Mouse (Mus musculus) cerebral cortex, adult 2 months (tissue): ENCODE data around the gene Ndufs2.

Experiments
- WGBS: fragments of 180-500 bp; shearing (Covaris S2); methylation state at CpG from one replicate; pipeline ENCODE4 v1.1.7; 2018; 5-methylcytosine and 5-hydroxymethylcytosine counted together

Gene Ndufs2

DNA sequence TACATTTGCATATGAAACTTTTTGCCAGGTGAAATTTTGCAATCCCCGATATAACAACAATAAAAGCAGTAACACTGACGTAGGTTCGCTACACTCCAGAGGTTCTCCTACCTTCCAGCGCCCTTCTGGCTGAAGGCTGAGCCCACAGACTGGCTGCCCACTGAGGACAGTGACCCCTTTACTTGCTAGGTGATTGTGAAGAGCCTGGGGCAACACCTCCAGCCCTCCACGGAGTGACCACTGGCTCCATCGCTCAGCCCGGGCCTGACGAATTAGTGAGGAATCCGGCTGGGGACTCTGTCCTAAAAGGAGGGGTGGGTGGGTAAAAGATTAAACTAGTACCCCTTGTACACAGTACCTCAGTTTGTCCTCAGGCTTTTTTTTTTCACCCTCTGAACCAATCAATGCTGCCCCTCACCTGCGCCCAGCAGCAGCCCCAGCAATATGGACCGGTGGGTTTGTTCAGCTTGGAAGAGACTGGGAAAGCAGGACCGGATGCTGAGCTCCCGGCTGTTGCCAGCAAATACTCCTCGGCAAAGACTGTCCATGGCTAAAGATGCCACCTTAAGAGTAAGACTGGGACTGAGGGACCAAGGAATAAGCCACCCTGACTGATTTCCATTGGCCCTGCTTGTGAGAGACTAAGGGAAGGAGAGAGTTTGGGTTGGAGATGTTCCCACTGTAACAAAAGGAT, 28.0 kb upstream of the Ndufs2 start:
- 88% methylated on average over 14 of the region's 14 CpGs for WGBS

DNA sequence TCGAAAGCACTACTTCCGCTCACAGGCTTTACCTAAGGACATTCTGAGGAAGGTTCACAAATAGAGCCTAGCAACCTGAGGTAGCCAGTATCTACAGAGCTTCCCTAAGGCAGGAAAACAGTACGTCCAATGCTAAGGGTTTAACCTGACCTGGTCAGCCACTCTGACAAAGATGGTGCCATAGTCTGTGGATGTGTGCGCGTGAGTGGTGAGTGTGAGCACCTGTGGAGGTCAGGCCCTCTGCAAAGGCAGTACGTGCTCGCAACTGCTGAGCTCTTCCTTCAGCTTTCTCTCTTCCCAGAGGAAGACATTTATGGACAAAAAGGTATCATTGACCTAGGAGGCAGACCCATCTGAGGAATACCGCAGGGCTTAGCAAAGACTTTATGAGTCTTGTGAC, 27.2 kb upstream of the Ndufs2 start:
- 93% methylated on average over 8 of the region's 8 CpGs for WGBS

DNA sequence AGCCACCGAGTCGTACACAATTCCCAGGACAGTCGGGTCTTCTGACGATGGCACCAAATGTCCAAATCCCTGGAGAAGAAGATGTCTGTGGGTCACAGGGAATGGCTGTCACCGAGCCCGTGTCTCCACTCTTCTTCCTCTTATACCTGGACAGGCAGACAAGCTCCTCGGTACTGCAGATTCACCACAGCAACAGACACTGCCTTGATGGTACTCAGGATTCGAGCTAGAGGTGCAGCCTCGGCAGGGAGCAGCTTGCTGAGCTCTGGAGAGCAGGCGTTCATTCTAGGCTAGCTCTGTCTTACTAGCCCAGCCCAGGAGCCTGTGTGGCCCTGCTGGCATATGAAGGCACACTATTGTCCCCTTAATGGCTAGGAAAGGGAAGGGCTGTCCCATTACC, 26.5 kb upstream of the Ndufs2 start:
- 82% methylated on average over 10 of the region's 10 CpGs for WGBS

DNA sequence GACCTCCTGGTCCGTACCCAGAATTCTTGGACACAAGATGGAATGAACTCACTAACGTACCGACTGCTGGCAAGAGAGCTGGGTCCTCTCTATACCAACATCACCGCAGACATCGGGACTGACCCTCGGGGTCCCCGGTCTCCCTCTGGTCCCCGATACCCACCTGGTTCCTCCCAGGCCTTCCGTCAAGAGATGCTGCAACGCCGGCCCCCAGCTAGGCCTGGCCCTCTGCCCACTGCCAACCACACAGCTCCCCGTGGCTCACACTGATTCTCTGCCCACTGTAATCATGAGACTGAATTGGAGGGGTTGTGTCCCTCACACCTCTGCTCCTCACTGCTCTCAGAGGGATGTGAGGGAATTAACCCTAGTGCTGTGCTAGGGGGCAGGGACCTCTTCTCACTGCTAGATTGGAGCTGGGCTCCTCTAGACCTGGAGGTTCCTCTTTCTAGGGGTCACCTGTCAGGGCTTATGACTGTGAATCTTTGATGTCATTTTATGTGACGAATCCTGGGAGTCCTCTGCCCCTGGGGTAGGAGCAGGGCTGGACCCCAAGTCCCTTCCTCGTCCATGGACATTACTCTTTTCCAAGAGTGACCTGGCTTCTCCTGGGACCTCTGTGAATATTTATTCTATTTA, 25.0 kb upstream of the Ndufs2 start:
- WGBS = 78% methylated on average over 14 of the region's 14 CpGs

DNA sequence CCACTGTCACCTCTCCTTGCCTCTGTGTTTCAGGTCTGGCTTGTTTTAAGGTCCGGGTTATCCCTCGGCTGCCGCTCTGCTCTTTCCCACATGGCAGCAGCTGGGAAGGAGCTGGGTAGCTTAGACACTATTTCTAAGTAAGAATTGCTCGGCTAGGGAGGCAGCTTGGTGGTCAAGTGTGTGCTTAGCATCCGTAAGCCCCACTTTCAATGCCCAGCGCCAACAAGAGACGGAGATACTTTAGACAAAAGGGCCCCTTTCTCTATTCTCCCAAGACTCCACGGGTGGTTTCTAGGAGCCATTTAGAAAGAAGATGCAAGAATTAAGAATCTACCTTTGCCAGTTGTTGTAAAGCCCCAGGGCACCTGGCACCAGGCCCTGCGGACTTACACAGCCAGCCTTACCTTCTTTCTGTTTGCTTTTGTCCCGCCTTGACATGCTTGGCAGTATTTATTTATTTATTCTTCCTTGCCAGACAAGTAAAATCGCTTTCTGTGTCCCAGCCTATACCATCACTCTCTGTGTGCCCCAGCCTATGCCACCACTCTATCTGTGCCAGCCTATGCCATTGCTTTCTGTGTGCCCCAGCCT, 24.1 kb upstream of the Ndufs2 start:
- WGBS = 74% methylated on average over 11 of the region's 11 CpGs

DNA sequence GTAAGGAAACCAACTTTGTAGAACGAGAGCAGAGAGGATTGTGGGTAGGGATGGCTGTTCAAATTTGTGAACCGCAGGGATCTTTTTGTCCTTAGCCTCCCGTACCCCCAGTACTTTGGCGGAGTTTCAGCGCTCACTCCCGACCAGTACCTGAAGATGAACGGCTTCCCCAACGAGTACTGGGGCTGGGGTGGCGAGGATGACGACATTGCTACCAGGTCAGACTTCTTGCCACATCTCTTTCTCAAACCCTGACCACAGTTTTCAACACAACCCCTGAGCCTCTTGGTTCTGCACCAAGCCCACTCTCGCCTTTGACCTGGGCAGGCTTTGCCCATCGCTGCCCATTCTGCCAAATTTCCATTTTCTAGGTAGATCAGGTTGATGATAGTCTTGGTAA, 23.0 kb upstream of the Ndufs2 start:
- 90% methylated on average over 12 of the region's 12 CpGs for WGBS

DNA sequence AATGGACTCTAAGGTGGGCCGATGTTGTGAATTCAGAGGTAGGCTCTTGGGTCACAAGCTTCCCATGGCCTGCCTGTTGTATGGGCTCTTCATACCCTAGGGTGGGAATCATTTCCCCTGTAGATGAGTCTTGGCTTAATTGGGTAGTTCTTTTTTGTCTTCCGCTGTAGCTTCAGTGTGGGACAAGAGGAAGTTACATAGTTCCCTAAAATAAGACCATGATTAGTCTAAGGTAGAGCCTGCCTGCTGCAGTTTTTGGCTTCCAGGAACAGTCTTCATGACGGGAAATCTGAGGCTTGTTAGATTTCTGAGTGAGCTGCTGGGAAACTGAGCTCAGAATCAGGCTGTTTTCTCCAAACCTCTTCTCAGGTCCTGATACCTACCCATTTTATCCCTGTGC, 20.9 kb upstream of the Ndufs2 start:
- 77% methylated on average over 3 of the region's 3 CpGs for WGBS

DNA sequence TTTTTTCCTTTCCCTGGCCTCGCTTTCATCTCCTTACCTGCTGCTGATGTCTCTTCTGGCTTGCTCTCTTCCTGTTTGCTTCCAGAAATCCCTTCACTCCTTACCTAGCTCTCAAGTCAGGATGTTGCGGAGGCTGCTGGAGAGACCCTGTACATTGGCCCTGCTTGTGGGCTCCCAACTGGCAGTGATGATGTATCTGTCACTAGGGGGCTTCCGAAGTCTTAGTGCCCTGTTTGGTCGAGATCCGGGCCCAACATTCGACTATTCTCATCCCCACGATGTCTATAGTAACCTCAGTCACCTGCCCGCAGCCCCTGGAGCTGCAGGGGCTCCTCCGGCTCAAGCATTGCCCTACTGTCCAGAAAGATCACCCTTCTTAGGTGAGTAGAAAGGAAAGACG, 20.4 kb upstream of the Ndufs2 start:
- WGBS = 59% methylated on average over 10 of the region's 10 CpGs

DNA sequence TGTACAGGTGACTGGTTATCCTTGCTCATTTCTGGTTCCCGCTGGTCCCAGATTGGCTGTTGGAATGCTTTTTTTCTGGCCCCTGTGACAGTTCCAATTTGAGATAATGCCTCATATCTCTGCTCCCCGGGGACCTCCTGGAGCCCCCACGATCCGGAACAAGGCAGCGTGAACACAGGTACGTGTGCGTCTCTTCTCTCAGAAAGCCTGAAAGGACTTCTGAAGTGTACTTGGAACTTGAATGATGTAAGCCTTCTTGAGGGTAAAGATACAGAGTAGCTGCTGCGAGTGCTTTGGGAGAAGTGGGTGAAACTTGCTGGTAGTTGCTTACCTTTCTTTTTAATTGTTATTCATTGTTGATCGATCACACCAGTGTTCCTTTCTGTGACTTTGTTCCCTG, 20.0 kb upstream of the Ndufs2 start:
- WGBS = 45% methylated on average over 9 of the region's 9 CpGs

DNA sequence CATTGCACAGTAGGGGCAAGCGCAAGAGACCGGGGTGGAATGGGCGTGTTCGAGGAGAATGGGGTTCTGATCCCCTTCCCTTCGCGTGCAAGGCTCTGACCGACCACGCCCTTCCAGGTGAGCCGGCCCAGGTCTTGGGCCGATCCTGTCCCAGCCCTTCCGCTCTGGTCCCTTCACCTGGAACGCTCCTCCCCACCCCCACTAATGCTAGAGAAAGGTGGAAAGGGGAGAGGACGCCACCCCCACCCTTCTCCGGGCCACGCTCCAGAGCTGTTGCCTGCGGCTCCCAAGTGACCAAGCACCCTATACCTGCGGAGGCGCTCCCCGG, 19.3 kb upstream of the Ndufs2 start:
- 1% methylated on average over 19 of the region's 19 CpGs for WGBS

DNA sequence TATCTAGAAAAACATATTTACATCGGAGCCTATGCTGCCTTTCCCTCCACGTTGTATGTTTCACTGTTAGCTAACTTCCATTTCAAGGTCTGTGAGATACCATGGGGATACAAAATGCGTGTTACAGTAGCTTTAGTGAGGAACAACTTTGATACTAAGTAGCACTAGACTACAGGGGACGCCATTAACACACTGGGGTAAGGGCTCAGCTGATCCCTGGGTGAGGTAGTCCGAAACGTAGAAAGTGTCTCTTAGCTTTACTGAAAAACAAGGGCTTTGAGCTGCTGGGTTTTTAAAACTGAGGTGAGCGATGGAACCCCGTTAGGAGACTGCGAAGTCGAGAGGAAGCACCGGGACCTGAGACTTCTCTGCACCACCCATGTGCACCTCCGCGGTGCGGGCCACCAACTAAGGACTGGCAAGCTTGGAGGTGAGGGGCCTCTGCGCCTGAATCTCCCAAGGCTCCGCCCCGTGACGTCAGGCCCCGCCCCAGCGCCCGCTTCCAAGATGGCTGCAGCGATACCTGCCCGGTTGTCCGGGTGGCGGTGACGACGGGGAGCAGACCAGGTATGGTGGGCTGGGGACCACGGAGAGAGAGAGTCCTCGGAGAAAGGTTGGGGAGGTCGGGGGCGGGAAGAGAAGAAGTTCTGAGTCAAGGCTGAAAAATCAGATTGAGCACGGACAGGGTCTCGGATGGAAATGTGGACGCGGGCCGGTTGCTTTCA, 18.8 kb upstream of the Ndufs2 start, which contains the start of gene B4galt3:
TSS of gene B4galt3 (plus strand) at position 481 of the 725 bp plus-strand sequence.
- 3% methylated on average over 36 of the region's 36 CpGs for WGBS

DNA sequence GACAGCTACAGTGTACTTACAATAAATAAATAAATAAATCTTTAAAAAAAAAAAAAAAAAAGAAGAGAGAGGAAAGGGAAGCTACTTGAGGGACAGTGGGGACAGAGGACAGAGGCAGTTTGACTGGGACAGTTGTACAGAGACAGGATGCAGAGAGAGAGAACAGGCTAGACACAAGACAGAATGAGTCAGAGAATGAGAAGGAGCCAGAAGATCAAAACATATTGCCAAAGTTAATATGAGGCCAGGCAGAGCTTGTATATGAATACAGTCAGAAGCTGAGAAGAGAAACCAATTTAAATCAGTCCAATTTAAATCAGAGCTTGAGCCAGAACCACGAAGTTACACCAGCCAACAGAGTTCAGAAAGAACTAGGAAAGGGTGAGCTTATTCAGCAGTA, 17.2 kb upstream of the Ndufs2 start:
- WGBS = 45% methylated on average over 1 of the region's 1 CpGs

DNA sequence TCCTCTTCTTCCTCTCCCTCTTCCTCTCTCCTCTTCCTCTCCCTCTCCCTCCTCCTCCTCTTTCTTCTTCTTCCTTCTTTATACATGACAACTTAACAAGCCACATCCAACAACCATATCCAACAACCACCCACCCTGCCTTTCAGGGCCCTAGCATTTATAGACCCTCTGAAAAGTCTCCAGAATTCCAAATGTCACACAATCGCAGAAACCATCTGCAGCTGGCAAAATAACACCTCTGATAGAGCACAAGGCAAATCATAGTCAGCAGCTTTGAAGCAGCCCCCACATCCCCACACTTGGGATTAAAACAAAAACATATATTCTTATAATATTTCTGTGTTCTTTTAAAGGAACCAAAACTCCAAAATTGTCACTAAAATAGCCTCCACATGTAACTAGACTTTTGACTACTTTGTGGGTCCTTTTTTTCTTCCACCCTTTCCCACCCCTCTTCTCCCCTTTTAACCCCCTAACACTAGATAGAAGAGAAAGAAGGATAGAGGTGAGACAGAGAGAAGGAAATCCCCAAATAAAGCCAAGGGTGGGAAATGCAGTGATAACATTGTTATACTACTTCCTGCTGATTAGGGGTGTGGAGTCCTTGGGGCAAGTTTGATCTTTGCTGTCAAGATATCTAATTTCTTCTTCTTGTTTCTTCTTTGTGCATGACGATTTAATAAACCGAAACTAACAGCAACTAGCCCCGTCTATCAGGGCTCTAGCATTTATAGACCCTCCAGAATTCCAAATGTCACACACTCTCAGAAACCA, 15.0 kb upstream of the Ndufs2 start:
- 55% methylated on average over 4 of the region's 4 CpGs for WGBS

DNA sequence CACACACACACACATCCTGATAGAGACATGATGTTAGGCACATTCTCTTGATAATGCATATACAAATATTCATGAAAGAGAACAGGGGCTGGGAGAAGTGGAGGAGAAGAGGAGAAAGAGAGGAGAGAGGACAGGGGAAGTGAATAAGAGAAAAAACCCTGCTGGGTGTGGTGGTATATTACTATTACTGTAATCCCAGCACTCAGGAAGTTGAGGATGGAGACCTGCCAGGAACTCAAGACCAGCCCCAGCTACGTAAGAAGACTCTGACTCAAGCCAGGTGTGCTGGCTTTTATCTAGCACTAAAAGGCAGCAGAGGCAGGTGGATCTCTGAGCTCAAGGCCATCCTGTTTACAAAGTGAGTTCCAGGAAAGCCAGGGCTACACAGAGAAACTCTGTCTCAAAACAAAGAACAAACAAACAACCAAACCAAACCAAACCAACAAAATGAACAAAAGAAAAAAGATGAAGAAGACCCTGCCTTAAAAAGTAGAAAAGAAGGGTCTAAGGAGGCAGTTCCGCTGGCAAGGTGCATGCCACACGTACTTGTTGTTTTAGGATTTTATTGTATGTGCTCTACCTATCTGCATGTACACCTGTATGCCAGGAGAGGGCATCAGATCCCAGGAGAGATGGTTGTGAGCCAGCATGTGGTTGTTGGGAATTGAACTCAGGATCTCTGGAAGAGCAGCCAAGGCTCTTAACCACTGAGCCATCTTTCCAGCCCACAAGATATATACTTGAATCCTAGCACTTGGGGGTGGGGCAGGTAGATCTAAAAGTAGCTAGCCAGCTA, 12.7 kb upstream of the Ndufs2 start:
- WGBS = 66% methylated on average over 3 of the region's 3 CpGs

DNA sequence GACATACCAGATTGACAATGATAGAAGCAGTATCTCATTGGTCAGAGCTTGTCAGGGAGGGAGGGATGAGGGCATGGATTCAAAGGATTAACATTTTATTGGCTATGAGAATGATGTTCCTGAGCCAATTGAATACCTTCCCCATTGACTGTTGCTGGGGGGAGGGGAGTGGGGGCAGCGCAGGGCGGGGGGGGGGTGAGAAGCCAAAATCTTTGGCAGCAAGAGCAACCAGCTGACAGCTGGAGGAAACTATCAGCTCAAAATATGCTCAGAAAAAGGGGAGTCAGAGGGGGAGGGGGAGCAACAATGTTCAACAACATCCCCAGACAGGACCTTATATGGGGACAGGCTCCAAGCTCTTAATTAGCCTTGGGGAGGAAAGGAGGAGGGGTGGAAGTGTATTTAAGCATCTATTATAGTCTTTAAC, 12.0 kb upstream of the Ndufs2 start:
- 0% methylated on average over 2 of the region's 2 CpGs for WGBS

DNA sequence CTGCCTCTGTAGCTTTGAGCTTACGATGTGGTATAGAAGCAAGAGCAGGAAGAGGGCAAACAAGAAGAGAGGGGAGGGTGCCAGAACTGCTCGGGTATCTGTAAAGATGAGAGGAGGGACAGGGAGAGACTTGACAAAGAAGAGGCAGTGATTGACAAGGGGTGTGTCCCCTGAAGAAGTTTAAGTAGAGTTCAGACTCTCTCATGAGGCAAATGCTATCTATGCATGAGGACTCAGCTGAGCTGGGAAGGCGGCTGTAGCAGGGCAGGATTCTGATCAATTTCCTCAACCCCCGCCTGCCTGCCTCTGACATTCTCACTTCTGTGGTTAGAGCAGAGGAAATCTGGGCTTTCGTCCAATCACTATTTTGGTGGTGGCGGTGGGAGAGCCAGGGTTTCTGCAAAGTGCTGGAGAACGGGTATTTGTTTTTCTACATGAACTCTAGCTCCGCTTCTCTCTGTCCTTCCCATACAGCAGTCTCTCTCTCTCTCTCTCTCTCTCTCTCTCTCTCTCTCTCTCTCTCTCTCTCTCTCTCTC, 11.5 kb upstream of the Ndufs2 start:
- WGBS = 2% methylated on average over 8 of the region's 8 CpGs

DNA sequence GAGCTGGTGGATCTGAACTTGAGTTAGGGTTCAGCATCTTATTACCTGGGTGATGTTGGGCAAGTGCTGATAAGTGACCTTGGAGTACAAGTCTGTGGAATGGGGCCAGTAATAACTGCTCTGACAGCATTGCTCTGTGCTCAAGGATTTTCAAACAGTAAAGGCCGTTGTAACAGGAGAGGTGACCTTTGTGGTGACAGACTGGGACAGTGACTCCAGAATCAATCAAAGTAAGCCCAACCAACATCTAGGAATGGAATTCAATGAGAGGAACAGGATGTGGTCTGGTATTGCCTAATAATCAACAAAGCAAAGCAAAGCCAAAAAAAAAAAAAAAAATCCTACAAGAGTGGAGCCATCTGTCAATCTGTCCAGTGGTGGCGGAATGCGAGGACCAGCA, 9.1 kb upstream of the Ndufs2 start:
- 81% methylated on average over 3 of the region's 3 CpGs for WGBS

DNA sequence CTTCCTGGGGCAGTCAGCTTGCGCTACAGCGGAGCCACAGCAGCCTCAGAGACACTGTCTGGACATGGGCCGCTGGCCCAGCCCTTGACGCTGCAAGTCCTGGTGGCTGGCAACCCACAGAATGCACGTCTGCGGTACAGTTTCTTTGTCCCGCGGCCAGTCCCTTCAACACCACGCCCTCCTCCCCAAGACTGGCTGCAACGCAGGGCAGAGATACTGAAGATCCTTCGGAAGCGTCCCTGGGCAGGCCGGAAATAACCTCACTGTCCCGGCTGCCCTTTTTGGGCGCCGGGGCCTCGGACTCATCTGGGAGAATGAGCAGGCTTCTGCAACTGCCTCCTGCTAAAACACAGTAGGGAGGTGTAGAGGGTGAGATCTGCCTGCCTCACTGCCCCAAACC, 7.7 kb upstream of the Ndufs2 start:
- WGBS = 88% methylated on average over 17 of the region's 17 CpGs

DNA sequence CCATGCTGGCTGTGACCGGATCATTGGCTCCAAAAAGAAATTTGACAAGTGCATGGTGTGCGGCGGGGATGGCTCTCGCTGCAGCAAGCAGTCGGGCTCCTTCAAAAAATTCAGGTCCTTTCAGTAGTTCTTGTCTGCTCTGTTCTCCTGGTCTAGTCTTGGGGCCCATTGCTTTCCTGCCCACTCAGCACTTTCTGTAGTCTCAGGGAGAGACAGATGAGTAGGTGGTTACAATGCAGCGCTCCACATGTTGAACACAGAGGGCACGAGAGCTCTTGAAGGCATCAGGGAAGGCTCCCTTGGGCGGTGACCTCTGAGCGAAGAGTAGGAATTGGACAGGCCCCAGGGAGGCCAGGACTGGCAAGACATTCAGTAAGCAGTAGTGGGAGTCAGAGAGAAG, 6.6 kb upstream of the Ndufs2 start:
- 79% methylated on average over 9 of the region's 9 CpGs for WGBS

DNA sequence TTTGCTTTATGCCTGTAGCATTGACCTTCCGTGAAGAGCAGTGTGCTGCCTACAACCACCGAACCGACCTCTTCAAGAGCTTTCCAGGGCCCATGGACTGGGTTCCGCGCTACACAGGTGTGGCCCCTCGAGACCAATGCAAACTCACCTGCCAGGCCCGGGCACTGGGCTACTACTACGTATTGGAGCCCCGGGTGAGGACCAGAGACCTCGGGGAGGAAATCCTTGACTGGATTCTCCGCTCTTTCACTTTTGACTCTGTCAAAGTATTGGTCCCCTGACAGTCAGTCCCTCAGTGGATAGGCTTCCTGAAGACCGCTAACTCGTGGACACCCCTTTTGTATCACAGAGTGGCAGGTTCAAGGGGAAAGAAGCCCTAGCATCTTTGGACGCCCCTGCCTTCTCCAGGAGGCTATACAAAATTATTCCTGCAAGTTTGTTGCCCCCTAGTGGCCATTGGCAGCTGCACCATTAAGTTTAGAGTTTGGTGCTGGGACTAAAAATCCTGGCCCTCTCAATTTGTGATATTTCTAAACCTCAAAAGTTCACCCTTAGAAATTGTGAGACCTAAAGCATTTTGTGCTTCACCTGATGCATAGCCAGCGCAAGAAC, 5.9 kb upstream of the Ndufs2 start:
- 64% methylated on average over 15 of the region's 15 CpGs for WGBS
